Mouse (Mus musculus): ENCODE data around the gene Olfr965.
"Not testable (repeated sequence)": the region's sequence is repeated elsewhere in the genome, so short reads cannot be mapped to it uniquely, and the experiment has no call there.

Olfr965 gene

DNA sequence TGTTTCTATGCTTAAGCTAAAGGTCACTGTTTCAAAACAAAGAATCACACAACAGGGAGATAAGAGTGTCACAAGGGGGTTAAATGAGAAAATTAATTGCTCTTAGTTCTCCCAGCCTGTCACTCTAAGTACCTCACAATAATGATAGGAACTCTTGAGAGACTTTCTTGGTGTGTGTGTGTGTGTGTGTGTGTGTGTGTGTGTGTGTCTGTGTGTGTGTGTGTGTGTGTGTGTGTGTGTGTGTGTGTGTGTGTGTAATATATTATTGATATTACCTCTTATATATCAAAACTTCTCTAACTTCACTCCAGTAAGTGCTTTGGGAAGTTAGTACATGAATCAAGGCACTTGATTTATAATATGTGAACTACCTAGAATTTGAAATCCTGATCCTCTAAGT lies at the start of gene Olfr965:
TSS of gene Olfr965 (plus strand) at position 301 of the 400 bp plus-strand sequence.
- DNase-seq (ENCODE audit: low spot score), result no peak

DNA sequence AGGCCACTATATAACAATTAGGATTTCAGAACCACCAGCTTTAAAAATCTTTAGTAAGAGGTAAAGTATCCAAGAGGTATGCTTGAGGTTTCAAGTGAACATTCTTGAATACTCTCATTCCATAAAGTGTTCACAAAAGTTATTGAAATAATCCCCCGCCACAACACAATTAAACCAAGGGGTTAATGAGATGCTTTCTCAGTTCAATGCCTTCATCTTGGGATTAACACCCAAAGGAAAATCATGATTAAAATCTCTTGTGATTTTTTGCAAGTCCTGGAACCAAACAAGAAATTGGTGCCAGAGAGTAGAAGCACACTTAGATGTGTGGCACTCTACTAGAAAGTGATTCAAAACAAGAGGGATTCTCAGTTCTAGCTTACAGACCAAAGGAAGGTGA lies 44.2 kb upstream of the Olfr965 start, which contains the start of gene Olfr963:
TSS of gene Olfr963 (plus strand) at position 301 of the 400 bp plus-strand sequence.
- DNase-seq (ENCODE audit: low spot score), result no peak

DNA sequence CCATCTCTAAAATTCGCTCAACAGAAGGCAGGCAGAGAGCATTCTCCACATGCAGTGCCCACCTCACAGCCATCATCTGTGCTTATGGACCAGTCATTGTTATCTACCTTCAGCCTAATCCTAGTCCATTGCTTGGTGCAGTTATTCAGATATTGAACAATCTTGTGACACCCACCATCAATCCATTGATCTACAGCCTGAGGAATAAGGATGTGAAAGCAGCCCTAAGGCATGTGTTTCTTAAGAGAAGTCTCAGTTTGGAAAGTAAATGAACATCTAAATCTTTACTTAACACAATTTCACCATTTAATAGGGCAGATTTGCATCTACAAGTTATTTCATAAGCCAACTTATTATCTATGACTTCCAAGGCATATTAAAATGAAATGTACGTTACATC lies 41.4 kb upstream of the Olfr965 start:
- no peak for DNase-seq (ENCODE audit: low spot score)

DNA sequence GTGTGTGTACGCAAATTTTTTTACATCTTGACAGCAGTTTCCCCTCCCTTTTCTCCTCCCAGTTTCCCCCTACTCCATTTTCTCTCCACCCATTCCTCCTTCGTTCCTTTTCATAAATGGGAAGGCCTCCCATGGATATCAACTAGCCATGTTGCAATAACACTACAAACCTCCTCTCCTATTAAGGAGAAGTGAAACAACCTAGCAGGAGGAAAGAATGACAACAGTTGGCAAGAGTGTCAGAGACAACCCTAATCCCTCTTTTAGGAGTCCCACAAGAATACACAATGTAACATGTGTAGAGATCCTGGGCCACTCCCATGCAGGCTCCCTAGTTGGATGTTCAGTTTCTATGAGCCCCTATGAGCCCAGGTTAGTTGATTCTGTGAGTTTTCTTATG lies 36.3 kb upstream of the Olfr965 start:
- DNase-seq (ENCODE audit: low spot score), result no peak

GRCm38 (mm10) chr9:39678557-39678956 lies 32.6 kb upstream of the Olfr965 start:
- DNase-seq (ENCODE audit: low spot score), result no peak

DNA sequence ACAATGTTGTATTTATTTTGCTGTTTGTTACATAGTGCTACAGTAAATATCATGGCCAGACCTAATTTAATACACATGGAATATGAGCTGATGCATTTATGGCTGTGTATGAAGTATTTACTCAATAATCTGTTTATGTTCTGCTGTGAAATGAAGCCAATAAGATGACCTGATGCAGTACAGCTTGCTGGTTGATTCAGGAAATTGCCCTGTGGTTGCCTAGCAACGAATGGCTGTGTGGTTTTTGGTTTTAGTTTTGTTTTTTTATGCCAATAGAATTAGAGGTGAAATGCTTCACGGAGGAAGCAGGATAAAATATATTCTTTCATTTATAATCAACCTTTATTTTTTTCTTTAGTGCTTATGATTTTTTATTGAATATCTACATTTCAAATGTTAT lies 31.9 kb upstream of the Olfr965 start:
- DNase-seq (ENCODE audit: low spot score), result no peak

DNA sequence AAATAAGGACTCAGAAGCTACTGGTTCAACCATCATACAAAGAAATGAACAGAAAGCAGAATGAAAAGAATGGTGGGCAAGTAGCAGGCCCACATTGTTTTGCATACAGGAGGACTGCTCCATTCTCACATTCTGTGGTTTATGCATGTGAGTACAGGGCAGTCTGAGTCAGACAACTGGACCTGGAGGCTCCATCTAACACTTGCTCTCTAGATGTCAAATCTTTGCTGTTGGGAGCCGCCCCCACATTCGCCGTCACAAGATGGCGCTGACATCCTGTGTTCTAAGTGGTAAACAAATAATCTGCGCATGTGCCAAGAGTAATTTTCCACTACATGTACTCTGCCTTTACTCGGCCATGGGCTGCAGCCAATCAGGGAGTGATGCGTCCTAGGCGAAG lies 10.0 kb upstream of the Olfr965 start:
- not testable (repeated sequence) for DNase-seq (ENCODE audit: low spot score)

DNA sequence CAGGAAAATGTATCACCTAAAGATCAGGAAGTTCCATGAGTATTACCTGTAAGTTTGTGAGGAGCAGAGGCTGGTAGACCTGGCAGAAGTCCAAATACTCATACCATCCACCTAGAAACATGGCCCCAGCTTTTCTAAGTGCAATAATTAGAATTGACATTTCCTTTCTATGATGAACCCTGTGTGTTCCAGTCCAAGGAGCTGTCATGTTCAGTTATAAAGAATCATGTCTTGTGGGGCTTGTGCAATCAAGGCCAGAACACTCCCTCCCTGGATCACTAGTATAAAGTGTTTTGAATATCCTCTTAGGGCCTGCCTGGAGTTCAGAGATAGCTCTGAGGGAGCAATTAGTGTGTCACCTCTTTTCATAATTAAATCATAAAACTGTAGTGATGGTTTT lies 4.1 kb upstream of the Olfr965 start, which contains the start of gene Olfr149:
TSS of gene Olfr149 (minus strand) at position 101 of the 400 bp plus-strand sequence.
- no peak for DNase-seq (ENCODE audit: low spot score)

- DNase-seq (ENCODE audit: low spot score), result no peak
Observed at GRCm38 (mm10) chr9:39708958-39709357, 2.2 kb upstream of the Olfr965 start.

GRCm38 (mm10) chr9:39730678-39731077 lies 19.5 kb downstream of the Olfr965 start, which contains the start of gene Olfr150:
Gene Olfr150 (plus strand): TSS chr9:39730978.
- no peak for DNase-seq (ENCODE audit: low spot score)

DNA sequence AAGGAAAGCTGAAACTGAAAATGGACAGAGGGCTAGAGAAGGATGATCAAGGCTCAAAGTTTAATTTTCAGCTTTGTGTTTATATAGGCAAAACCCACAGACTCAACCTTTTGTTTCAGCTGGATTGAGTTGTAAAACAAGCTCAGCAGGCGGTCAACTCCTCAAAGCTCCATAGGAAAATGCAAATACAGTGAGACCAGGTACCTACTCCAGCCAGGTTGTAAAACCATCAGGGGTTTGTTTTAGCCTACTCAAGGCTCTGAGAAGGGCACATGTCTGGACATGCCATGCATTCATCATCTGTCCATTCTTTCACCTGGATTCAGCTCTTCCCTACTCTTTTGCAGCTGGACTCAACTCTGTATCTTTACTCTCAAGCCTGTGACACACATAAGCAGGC lies 29.6 kb downstream of the Olfr965 start:
- DNase-seq (ENCODE audit: low spot score), result no peak

DNA sequence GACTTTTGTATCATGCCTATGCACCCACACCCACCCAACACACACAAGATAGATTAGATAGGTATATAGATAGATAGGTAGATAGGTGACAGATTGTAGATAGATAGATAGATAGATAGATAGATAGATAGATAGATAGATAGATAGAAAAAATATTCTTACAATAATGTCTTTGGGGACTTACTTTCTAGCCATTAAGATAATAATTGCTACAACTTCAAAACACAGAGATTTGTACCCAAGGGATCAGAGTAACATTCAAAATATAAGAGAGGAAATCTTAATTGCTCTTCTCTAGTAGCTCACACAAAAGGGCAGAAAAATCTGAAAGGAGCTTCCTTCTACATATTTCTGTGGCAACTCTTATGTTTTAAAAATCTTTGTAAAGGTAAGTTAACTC lies 34.8 kb downstream of the Olfr965 start, which contains the start of gene Olfr967:
TSS of gene Olfr967 (plus strand) at position 301 of the 400 bp plus-strand sequence.
- DNase-seq (ENCODE audit: low spot score), result no peak

GRCm38 (mm10) chr9:39746428-39746827 lies 35.3 kb downstream of the Olfr965 start:
- no peak for DNase-seq (ENCODE audit: low spot score)

Measured in urinary bladder, postnatal 25 days (tissue).